Comparison of ENCODE assay signal across 8 mouse cellular contexts in genomic region chr5:52023212-52023611, GRCm38 (mm10).
DNase-seq lines count a peak whose midpoint lies in the region; ATAC-seq and TF ChIP-seq lines count a peak whose summit lies in the region.
"Had no signal": no experiment of that assay in that cellular context is flagged by ENCODE, and none has a peak within 500 bp of the region (broad histone marks: within the 10 kb centered on the region; RNA-seq: fewer than 3 reads in every experiment).

No protein-coding gene starts in this region.

- peak; percentile 43 for DNase-seq in midbrain, embryonic 14.5 days
- peak; percentile 57 to 64 for DNase-seq in frontal cortex, postnatal 14 days (ENCODE audit: low spot score in 2 of 2)
- peak; percentile 57 for DNase-seq in layer of hippocampus, postnatal 25 days (ENCODE audit: extremely low spot score in 1 of 2, low spot score in 1 of 2)
- DNase-seq in urinary bladder, postnatal 25 days (ENCODE audit: low spot score): no peak
- no peak for DNase-seq in thymus, adult 2 months

- no peak for TF ChIP-seq CTCF in thymus, adult 2 months (IDR thresholded peaks at IDR 0.05; ENCODE audit: borderline replicate concordance, control insufficient read depth, extremely low read depth, insufficient read depth, low read length, poor library complexity)

- 0 out of 2 replicates have a peak, but pooled peaks have one; percentile 20 for ATAC-seq in midbrain, embryonic 14.5 days (ENCODE audit: low FRiP score, low TSS enrichment)
- no peak for ATAC-seq in midbrain, embryonic 13.5 days
- no peak for ATAC-seq in intestine, embryonic 16.5 days
- ATAC-seq: intestine, postnatal 0 days had no signal

- no peaks in the 10 kb centered on the region for H3K4me1 ChIP-seq in midbrain, embryonic 14.5 days (ENCODE audit: control insufficient read depth, insufficient read depth, low read length)
- no peaks in the 10 kb centered on the region for H3K4me1 ChIP-seq in midbrain, embryonic 13.5 days (replicated peaks)
- no peaks in the 10 kb centered on the region for H3K4me1 ChIP-seq in thymus, adult 2 months (replicated peaks; ENCODE audit: control insufficient read depth, insufficient read depth, low read length)
- H3K4me1 ChIP-seq in intestine, embryonic 16.5 days (ENCODE audit: control insufficient read depth, insufficient read depth, low read length): no peaks in the 10 kb centered on the region

- H3K27me3 ChIP-seq in midbrain, embryonic 14.5 days (ENCODE audit: control insufficient read depth, insufficient read depth, low read length): no peaks in the 10 kb centered on the region
- H3K27me3 ChIP-seq in midbrain, embryonic 13.5 days: no peaks in the 10 kb centered on the region
- H3K27me3 ChIP-seq in thymus, adult 2 months (ENCODE audit: control insufficient read depth, insufficient read depth, low read length): no peaks in the 10 kb centered on the region
- no peaks in the 10 kb centered on the region for H3K27me3 ChIP-seq in intestine, embryonic 16.5 days (replicated peaks; ENCODE audit: control insufficient read depth, insufficient read depth, low read length)

- no peak for TF ChIP-seq POLR2A in thymus, adult 2 months (IDR thresholded peaks at IDR 0.05; ENCODE audit: control insufficient read depth, extremely low read depth, insufficient read depth, low read length, poor library complexity)

- H3K4me3 ChIP-seq in midbrain, embryonic 14.5 days (replicated peaks; ENCODE audit: low read depth, low read length): no peak overlapping the region
- H3K4me3 ChIP-seq in midbrain, embryonic 13.5 days (replicated peaks): no peak overlapping the region
- H3K4me3 ChIP-seq in thymus, adult 2 months (ENCODE audit: control insufficient read depth, insufficient read depth, low read length): no peak overlapping the region
- H3K4me3 ChIP-seq in intestine, embryonic 16.5 days (ENCODE audit: low read length): no peak overlapping the region

- WGBS in midbrain, embryonic 14.5 days: 75% methylated on average over 9 of the region's 9 CpGs
- WGBS in midbrain, embryonic 13.5 days: 81% methylated on average over 9 of the region's 9 CpGs
- 93% methylated on average over 9 of the region's 9 CpGs for whole genome bisulfite sequencing in thymus, adult 2 months
- 84% methylated on average over 9 of the region's 9 CpGs for WGBS in intestine, embryonic 16.5 days

- H3K9me3 ChIP-seq in midbrain, embryonic 14.5 days (ENCODE audit: control insufficient read depth, low read length): no peaks in the 10 kb centered on the region
- H3K9me3 ChIP-seq in midbrain, embryonic 13.5 days: no peaks in the 10 kb centered on the region
- H3K9me3 ChIP-seq in intestine, embryonic 16.5 days (ENCODE audit: control insufficient read depth, low read length): no peaks in the 10 kb centered on the region

- no peak overlapping the region for H3K9ac ChIP-seq in midbrain, embryonic 14.5 days (replicated peaks; ENCODE audit: low read length)
- H3K9ac ChIP-seq in midbrain, embryonic 13.5 days (replicated peaks): no peak overlapping the region
- H3K9ac ChIP-seq in intestine, embryonic 16.5 days (ENCODE audit: low read depth, low read length): no peak overlapping the region

- H3K4me2 ChIP-seq in midbrain, embryonic 14.5 days (ENCODE audit: low read length): no peak overlapping the region
- no peak overlapping the region for H3K4me2 ChIP-seq in midbrain, embryonic 13.5 days (replicated peaks)
- H3K4me2 ChIP-seq in intestine, embryonic 16.5 days (ENCODE audit: low read depth, low read length): no peak overlapping the region

- no peaks in the 10 kb centered on the region for H3K36me3 ChIP-seq in midbrain, embryonic 14.5 days (ENCODE audit: control insufficient read depth, insufficient read depth, low read length)
- no peaks in the 10 kb centered on the region for H3K36me3 ChIP-seq in midbrain, embryonic 13.5 days
- H3K36me3 ChIP-seq in thymus, adult 2 months (ENCODE audit: control insufficient read depth, insufficient read depth, low read length): no peaks in the 10 kb centered on the region
- H3K36me3 ChIP-seq in intestine, embryonic 16.5 days (ENCODE audit: control insufficient read depth, insufficient read depth, low read length): no peaks in the 10 kb centered on the region

- H3K27ac ChIP-seq in midbrain, embryonic 14.5 days (replicated peaks; ENCODE audit: low read depth, low read length): no peak overlapping the region
- H3K27ac ChIP-seq in midbrain, embryonic 13.5 days: no peak overlapping the region
- no peak overlapping the region for H3K27ac ChIP-seq in thymus, adult 2 months (ENCODE audit: control insufficient read depth, insufficient read depth, low read length)
- H3K27ac ChIP-seq in intestine, embryonic 16.5 days (ENCODE audit: low read length): no peak overlapping the region

Comparison
In these comparisons a context has a peak if more than half of its experiments do, and no peak if none do; other contexts are left out.
1. DNase-seq: peak in midbrain, embryonic 14.5 days (single experiment), frontal cortex, postnatal 14 days (2 of 2) and layer of hippocampus, postnatal 25 days (2 of 2); none in urinary bladder, postnatal 25 days (single experiment) and thymus, adult 2 months (single experiment).